Mouse (Mus musculus): ENCODE measurements around the gene Adamts17.

Gene Adamts17

DNA sequence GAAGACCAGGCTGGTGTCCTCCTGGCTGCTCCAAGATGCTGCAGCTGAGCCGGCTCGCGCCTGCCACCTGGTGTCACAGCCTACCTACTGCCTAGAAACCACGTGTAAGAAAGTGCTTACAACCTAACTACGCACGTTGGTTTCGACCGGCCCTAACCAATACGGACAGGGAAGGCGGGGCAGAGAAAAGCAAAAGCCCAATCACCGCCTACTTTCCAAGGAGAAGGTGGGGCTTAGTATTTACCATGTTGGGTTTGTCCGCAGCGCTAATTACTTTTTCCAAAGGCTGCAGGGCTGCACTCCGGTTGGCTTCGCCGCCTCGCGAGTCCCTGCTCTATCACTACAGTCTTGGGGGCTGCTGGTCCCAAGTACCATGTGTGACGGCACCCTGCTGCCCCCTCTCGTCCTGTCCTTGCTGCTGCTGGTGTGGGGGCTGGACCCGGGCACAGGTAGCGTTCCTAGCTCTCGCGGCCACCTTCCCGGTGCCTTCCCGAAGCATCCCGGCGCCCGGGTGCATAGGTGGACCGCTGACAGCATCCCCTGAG is at the start of gene Adamts17:
Adamts17 (plus strand) TSS at position 273 of the 545 bp plus-strand sequence.
- DNase-seq (ENCODE audit: low spot score), result peak; percentile 94

DNA sequence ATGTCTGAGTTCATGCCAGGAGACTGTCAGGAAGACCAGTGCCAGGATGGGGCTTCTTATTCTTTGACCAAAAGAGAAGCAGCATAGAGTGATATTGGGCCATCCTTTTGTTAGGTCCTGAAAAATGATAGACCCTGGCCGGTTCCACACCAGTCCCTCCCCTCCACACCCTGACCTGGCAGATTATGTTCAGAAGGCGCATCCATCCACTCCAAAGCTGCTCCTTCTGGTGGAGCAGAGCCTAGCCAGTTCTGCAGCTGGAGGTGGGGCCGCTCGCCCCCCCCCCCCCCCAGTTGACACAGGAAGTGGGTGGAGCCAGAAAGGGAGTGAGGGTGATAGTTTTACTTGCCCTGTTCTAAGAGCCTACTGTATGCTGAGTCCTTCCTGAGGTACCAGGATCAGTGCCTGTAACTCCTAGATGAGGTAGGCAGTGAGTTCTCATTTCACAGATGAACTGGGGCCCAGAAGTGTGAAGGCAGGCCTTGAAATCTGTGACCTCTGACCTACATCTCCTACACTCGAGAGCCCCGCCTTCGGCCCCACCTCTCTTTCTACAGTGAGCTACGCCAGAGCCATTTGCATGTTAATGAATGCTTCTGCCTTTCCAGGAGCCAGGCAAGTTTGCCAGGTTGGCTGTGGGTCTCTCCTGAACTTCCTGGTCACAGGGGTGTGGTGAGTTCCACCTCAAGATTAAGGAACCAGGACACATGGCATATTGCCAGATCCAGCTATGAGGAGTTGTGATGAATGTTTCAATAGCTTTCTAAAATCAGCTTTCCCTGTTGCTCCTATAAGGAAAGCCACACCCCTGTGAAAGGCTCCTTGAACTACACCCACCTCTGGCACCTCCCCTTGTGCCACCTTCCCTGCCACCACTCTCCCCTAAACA is 49.4 kb upstream of the Adamts17 start:
- DNase-seq (ENCODE audit: low spot score), result no peak

DNA sequence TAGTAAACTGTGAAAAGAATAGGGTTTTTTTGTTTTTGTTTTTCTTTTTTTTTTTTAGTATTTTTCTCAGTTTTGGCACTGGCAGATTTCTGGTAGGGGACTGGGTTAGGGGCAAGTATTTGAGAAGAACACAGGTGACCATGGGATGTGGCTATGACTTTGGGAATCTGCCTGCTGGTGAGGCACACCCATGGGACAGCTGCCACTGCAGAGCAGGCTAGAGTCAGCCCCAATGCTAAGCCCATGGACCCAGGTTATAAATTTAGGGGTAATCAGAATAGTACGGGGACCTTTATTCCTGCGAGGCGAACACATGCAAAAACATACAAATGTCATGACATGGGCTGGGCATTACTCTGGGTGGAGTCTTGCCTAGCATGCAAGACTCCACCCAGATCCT is 48.5 kb upstream of the Adamts17 start:
- DNase-seq (ENCODE audit: low spot score), result no peak

DNA sequence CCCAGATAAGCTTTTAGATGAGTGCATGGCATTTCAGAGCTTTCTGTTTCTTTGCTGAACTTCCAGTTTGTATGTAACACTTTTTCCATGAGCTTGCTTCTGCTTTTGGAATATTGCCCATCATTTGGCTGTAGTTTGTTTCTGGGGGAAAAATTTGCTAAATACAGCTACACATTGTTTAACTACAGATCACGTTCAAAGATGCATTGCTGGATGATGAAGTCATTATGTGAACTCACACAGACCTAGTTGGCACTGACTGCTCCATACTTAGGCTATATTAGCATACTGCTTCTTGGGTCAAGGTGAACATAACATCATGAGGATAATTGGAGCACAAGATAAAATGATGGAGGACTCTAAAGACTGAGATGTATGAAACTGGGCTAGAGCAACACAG is 42.6 kb upstream of the Adamts17 start:
- no peak for DNase-seq (ENCODE audit: low spot score)

DNA sequence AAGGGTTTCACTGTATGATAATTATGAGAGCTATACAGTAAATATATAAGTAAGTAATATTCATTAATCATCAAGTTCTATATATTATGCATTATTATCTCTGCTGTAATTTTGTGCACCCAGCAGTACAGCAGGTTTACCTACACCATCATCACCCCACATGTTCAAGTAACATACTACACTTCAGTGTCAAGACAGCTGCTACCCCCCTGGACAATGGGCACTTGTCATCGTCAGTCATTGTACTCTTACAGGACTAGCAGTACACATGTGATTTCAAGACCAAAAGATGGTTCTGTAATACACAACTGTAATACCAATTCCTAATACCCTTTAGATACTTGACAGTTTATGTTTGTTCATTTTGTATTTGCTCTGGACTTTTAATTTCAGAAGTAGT is 42.2 kb upstream of the Adamts17 start:
- DNase-seq (ENCODE audit: low spot score), result no peak

DNA sequence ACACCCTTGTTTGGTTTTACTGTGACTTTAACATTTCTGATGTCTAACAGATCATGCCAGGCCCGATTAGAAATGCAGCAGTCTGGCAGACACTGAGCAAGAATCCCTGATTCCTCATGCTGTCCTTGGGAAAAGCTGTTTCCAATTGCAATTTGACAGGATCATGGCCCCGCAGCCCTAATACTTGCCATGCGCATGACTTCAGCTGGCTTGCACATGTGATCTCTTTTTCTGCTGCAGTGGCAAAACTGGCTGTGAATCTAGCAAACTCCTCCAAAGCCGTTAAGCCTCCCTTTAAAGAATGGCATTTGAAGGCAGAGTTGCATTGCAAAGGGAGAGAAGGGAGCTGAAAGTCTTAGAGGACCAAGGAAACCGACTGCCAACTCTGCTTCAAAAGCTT is 40.7 kb upstream of the Adamts17 start:
- no peak for DNase-seq (ENCODE audit: low spot score)

DNA sequence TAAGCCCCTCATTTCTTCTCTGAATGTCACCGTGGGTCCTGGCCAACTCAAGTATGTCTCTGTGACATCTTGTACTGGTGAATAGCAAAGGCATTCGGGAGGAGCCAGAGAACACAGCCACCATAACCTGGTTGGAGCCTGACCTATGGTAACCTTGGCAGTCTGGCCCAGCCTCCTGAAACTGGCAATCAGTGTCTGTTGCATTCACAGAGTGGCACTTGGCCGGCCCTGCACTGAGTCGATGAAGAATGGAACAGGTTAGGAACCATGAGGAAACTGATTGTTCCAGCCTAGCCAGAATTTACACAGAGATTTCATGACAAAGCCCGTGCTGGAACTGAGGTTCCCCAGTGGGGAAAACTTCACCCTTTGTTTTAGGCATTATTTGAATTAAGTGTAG is 38.8 kb upstream of the Adamts17 start:
- DNase-seq (ENCODE audit: low spot score), result no peak

DNA sequence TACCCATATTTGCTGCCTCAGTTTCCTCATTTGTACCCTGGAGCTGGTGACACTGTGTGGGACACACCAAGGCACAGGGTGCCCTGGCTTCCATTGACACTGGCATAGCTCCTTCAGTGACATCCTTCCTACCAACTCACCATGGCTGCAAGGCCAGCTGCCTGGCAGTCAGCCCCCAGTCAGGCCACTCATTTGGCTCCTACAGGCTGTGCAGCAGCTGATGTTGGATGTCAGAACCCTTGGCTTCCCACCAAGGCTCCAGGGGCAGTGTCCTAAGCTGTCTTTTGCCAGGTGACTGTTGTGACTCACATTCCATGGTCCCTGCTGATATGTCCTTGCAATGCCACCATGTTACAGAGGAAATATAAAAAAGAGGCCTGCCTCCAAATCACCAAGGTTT is 37.8 kb upstream of the Adamts17 start:
- no peak for DNase-seq (ENCODE audit: low spot score)

DNA sequence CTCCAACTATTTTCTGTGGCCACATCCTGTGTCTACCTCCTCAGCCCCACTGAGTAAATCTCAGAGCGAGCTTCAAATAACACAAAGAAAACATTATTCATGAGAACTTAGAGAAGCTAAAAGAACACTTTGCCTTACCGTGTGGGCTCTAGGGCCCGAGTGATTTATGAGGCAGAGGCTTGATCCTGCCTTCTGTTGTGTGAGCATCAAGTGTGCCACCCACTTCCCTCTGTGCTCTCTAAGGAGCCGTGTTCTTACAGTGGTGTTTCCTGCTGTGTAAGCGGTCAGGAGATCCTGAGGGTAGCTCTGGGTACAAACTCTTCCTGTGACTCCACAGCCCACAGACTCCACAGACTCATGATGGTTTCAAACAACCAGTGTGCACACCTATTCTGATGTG is 35.7 kb upstream of the Adamts17 start:
- DNase-seq (ENCODE audit: low spot score), result no peak

DNA sequence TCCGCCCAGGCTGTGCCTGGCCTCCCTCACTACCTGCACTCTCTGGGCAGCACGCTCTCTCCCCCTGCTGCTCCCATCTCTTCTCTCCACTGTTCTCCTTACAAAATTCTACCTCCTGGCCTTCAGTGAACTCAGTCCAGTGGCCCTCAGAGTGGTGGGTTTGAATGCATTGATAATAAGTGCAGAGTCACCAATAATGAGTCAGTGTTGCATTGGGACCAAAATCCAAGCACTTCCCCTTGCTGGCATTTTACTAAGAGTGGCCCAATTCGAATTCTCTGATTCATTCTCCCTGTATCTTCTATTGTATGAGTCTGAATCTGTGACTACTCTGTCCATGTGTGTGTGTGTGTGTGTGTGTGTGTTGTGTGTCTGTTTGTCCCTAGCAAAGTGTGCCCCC is 32.7 kb upstream of the Adamts17 start:
- no peak for DNase-seq (ENCODE audit: low spot score)

DNA sequence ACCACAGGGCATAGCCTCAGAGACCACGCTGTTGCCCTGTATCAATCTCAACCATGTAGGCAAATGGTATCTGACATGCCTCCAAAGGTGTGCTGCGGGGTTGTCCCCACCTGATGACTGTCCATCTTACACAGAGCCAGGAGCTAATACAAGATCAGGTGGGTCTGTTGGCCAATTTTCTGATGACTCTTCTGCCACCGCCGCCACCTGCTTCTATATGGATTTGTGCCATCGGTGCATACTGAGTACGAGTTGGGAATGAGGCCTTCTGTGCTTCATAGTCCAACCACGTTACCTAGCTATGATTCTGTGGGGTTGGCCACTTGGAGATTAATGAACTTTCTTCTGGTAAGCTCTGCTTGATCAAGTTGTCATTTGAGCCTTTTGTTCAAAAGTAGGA is 29.1 kb upstream of the Adamts17 start:
- no peak for DNase-seq (ENCODE audit: low spot score)

DNA sequence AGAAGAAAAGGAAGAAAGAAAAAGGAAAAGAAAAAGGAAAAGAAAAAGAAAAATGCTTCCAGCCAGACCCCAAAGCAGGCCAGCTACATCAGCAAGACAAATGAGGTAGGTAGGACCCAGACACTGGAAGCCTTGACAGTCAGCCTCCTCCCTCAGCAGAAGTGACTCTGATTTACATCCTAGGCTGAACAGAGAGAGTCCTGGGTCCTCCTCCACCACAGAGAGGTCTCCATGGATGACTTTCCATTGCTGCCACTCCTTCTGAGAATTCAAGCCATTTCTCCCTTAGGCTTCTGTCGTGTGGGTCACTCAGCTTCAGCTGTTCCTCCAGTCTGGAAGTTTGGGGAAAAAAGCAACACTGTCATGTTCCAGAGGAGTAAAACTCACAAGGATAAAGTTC is 28.2 kb upstream of the Adamts17 start:
- no peak for DNase-seq (ENCODE audit: low spot score)

DNA sequence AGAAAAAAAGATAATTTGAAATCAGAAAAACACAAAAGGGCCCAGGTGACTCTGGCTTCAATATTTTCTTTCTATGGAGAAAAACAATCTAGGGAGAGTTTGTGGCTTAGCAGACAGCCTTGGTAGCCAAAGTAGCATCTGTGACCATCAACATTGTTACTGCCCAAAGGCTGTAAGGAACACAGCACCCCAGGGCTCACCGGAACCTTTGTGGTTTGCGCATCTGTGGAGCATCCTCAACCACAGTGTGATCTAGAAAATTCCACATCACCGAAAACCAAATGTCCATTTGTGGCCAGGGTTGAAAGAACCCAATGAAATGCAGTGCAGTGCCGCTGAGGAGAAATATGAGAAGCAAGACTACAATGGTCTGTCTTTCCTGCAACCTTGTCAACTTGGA is 27.2 kb upstream of the Adamts17 start:
- DNase-seq (ENCODE audit: low spot score), result no peak

DNA sequence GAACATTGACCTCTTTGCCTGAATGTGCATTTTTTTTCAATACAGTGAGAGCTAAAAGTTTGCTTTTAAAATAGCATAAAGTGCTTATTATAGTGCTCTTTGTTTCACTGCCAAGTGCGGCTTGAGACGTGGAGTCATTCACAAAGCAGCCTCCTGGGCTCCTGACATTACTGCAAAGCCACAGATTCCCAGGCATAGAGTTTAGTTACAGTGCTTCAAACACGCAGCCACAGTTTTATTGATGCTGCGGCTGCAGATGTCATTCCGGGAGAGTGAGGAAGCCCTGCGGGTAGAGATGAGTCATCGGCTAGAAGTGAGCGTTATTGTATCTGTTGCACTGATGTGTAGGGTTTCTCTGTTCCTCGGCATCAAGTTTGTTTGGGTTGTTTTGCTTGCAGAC is 26.8 kb upstream of the Adamts17 start:
- no peak for DNase-seq (ENCODE audit: low spot score)

DNA sequence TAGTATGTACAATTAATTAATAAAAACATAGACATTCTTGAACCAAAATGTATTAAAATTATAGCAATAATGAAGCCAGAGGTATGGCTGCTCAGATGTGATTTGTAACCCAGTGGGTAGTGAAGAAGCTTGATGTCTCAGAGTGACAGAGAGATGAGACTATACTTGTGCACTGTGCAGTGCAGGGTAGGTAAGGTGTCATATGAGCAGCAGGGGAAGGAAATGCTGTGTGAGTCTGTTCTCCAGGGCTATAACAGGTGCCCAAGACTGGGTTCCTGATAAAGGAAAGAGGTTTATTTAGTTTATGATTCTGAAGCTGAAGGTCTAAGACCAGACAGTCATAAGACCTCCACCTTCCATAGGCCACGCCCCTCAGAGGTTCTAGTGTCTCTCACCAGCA is 26.4 kb upstream of the Adamts17 start:
- no peak for DNase-seq (ENCODE audit: low spot score)

DNA sequence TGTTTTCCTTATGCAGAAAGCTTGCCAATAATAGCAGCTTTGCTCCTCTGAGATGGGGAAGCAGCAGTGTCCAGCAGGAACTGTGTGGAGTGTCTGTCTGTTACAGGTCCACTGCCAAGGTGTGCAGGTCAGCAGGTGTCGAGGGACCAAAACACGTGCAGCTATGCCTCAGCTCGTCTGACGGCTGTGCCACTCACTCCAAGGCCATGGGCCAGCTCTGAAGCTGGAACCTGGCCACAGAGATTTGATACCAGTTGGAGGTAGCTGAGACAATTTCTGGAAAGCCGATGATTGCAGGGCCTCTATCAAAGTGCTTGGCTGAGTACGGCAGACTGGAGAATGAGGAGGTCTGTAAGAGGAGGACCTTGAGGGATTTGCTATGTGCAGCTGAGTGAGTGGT is 24.0 kb upstream of the Adamts17 start:
- DNase-seq (ENCODE audit: low spot score), result no peak

DNA sequence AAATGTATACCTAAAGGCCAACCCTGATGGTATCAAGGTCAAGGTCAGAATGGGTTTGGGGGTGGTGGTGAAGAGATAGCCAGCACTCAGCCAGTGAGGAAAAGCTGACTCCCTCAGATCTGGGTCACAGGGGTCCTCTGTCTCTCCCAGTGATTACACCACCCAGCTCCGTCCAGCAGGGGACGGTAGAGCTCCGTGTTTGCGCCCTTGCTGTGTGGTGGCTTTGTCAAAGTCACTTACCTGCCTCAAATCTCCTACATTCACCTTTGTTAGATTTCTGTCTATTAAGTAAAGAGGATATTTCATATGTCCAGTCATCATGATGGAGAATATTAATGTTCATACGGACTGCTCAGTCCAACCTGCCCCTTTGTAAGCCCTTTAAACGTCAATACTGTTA is 19.5 kb upstream of the Adamts17 start:
- DNase-seq (ENCODE audit: low spot score), result no peak

DNA sequence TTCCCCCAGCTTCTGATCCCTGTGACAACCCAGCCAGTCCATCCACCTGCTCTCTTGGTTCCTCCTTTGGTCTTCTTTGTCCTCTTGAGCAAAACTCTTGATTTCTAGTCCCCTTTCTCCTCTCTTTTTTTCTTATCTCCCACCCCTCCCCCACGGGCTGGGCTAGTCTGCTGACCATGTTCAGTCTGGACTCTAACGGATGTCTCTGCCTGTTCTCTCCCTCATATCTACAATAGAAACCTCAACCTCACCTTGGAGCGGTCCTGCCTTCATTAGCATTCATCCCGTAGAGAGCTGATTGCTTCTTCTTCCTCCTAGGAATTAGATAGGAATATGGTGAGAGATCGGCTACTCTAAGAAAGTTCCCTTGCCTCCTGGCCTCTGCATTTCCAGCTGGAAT is 8.7 kb upstream of the Adamts17 start:
- no peak for DNase-seq (ENCODE audit: low spot score)

DNA sequence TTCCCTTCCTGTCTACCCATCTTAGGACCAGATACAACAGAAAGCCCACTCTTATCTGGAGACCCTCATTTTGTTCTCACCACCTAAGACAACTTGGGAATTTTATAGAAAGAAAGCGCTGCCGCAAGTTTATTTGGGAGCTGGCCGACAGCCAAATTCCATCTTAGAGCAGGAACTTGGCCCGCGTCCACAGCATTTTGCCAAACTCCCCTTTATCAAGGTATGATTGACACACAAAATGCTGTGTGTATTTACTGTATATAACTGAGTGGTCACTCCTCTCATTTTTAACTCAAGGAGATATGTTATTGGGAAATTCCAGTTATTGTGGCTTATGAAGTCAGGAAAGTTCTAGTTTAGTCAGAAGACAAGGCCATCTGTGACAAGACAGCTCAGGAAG is 8.2 kb upstream of the Adamts17 start:
- no peak for DNase-seq (ENCODE audit: low spot score)

DNA sequence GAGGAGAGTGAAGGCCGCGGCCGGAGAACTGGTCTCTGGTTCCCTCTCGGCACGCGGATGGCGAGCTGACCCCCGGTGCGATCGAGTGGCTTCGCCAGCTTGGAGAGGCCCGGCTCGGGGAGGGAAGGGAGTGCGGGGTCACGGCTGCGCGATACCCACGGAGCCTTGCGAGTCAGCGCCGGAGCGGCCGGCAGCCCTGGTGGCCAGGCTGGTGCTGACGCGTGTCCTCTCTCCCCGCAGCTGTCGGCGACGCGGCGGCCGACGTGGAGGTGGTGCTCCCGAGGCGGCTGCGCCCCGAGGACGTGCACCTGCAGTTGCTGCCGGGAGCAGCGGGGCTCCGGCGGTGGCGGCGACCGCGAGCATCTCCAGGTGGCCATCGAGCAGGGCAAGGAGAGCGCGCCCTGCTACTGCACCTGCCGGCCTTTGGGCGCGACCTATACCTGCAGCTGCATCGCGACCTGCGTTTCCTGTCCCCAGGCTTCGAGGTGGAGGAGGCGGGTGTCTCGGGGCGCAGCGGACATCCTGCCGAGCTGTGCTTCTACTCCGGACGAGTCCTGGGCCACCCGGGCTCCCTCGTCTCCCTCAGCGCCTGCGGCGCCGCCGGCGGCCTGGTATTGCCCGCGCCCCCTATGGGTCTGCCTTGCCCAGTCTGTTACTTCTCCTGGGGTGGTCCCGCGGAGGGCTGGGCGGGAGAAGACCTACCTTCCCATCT is 629 bp downstream of the Adamts17 start:
- DNase-seq (ENCODE audit: low spot score), result no peak

DNA sequence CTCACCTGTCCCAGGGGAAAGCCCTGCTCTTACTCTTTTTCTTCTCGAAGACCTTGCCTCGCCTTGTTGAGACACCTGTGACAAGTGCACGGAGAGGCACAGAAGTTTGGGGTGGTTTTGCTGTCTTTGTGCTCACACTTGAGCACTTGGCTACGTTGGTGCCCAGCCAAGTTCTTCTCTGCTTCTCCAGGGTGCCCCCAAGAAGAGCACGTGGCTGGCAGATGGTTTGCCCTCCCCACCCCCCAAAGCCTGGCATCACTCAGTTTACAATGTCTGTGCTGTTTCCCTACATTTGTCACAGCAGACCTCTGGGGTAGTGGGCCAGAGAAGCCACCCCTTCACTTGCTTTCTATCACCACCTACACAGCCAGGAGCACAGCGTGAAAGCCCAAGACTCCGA is 1.6 kb downstream of the Adamts17 start:
- DNase-seq (ENCODE audit: low spot score), result no peak

DNA sequence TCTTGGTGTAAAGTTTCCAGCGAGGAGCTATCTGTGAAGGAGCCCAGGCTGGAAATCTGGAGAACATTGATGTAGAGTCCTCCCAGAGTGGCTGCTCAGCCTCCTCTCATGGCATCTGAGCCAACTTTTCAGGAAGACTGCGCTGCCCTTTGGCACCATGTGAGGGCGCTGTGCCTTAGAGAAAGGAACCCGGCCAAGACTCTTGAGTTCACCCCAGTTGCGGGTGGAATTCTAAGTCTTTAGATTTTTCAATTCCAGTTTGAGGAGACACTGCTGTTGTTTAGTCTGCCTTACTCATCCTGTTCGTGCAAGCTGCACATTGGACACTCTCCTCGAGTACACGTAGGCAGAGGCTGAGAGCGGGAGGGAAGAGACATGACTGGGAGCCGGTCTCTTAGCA is 2.5 kb downstream of the Adamts17 start:
- DNase-seq (ENCODE audit: low spot score), result peak; percentile 74

DNA sequence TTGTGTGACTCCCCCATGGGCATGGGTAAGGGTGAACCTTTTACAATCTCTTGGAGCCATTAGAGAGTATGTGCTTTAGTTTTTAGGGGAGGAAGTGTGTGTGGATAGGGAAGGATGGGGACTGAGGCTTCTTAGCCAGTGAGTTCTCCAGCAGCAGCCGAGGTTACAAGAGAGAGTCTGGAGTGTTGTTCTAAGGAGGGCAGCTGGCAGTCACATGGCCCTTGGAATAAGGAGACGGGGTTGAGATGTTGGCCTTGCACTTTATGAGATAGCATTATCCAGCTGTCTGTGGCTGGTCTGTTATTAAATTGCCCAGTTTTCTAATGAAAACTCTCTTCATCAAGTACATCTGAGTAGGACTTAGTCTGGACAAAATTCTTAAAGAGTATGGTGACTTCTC is 4.3 kb downstream of the Adamts17 start:
- DNase-seq (ENCODE audit: low spot score), result no peak
